Mouse (Mus musculus) lung, embryonic 16.5 days (tissue): ENCODE data around the gene Rnaseh2c. TPM values are rescaled to one million over a fixed set of nuclear protein-coding genes. Genes with fewer than 3 reads are reported as not detected.

Source experiments
- ATAC-seq: fragments of 200-750 bp; cut with Nextera tagmentation; 2 replicates; pipeline ENCODE4 v1.8.0; 2017; ENCODE audit warnings: low read depth, mild to moderate bottlenecking, moderate library complexity
- H3K27ac ChIP-seq: fragments of 300-500 bp; sonication (generic); 2 replicates; pipeline ENCODE4 v1.5.1; 2014; ENCODE audit warnings: mild to moderate bottlenecking, control low read depth, low read length
- H3K27me3 ChIP-seq: fragments of 300-500 bp; sonication (generic); 2 replicates; pipeline ENCODE4 v1.6.1; 2014; ENCODE audit warnings: low read depth, low read length, mixed read lengths; ENCODE audit not compliant: control insufficient read depth, insufficient read depth
- H3K36me3 ChIP-seq: fragments of 300-500 bp; sonication (generic); 2 replicates; pipeline ENCODE4 v1.6.1; 2014; ENCODE audit warnings: low read length; ENCODE audit not compliant: control insufficient read depth, insufficient read depth
- H3K4me1 ChIP-seq: fragments of 300-500 bp; sonication (generic); replicated peaks from 2 replicates; pipeline ENCODE4 v1.6.1; 2014; ENCODE audit warnings: low read length, mixed read lengths; ENCODE audit not compliant: control insufficient read depth, insufficient read depth
- H3K4me2 ChIP-seq: fragments of 300-500 bp; sonication (generic); 2 replicates; pipeline ENCODE4 v1.6.1; 2014; ENCODE audit warnings: low read depth, low read length, control low read depth
- H3K4me3 ChIP-seq: fragments of 300-500 bp; sonication (generic); 2 replicates; pipeline ENCODE4 v1.5.1; 2014; ENCODE audit warnings: mild to moderate bottlenecking, low read length, control low read depth
- H3K9ac ChIP-seq: fragments of 300-500 bp; sonication (generic); 2 replicates; pipeline ENCODE4 v1.6.1; 2014; ENCODE audit warnings: low read length, control low read depth
- H3K9me3 ChIP-seq: fragments of 300-500 bp; sonication (generic); 2 replicates; pipeline ENCODE4 v1.6.1; 2016; ENCODE audit warnings: low read length; ENCODE audit not compliant: control insufficient read depth
- WGBS: fragments of 180-500 bp; shearing (Covaris S2); extraction: QIAGEN DNeasy Blood & Tissue Kit; methylation state at CpG from one replicate; pipeline ENCODE4 v1.1.7; 2014; 5-methylcytosine and 5-hydroxymethylcytosine counted together
- polyA plus RNA-seq: library from polyadenylated mRNA; unstranded; fragments of >200 nt; fragmentation: Nextera tagmentation; extraction: Ambion mirVana; gene quantifications from 2 replicates; pipeline ENCODE4 v1.2.1, GENCODE M21; 2015

Gene Rnaseh2c
- 131 and 159 TPM in 2 replicates for polyA plus RNA-seq

DNA sequence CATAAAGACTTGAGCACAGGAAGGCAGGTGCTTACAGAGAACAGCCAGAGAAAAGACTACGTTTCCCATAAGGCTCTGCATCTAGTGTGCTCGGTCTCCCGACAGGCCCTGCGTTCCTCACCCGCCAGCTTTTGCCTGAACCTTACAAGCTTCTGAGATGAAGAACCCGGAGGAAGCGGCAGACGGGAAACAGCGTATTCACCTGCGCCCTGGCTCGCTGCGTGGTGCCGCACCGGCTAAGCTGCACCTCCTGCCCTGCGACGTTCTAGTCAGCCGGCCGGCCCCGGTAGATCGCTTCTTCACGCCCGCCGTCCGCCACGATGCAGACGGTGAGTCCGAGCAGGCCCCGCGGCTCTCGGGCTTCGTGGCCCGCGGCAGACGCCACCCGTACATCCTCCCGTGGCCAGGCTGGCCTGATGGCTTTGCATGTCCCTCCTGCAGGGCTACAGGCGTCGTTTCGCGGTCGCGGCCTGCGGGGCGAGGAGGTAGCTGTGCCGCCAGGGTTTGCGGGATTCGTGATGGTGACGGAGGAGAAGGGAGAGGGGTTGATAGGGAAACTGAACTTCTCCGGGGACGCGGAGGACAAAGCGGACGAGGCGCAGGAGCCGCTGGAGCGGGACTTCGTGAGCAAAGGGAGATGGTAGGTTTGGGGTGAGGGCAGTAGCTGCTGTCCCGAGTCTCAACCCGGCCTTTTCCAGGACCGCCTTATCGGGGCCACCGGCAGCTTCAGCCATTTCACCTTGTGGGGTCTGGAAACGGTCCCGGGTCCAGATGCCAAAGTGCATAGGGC, at the start of gene Rnaseh2c:
Rnaseh2c (plus strand) TSS at position 122 of the 790 bp plus-strand sequence.
- Histone ChIP-seq H3K36me3 (peaks cover 24% of the 10 kb centered on the region), H3K9ac (peak within 1 kb of the TSS; percentile 95), H3K4me2 (peak within 1 kb of the TSS; percentile 84), H3K9me3 (no peaks in the 10 kb centered on the region), H3K27me3 (no peaks in the 10 kb centered on the region), H3K27ac (peak within 1 kb of the TSS; percentile 85), H3K4me3 (peak within 1 kb of the TSS; percentile 82), H3K4me1 (peaks cover 11% of the 10 kb centered on the region)
- WGBS = under 1% methylated on average over 63 of the region's 64 CpGs
- peak; percentile 91 for ATAC-seq

DNA sequence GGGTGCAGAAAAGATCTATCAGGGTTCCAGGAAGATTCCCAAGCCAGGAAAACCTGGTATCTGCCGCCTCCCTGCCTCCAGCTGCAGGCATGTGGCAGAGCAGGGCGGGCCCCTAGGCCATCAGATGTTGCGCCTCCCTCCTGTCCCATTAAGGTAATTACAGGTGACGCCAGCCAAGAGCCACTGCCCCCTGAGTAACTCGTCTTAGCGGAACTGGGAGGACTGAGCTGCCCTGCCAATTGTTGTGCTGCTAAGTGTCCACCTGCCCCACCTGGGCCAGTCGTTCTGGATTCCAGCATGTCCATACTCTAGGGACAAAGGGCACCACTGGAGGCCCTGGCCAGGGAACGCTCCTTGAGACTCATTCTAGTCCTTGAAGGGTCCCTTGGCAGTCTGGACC, 47.9 kb upstream of the Rnaseh2c start:
- no peak overlapping the region for H3K9ac ChIP-seq
- WGBS = 49% methylated on average over 8 of the region's 8 CpGs
- H3K4me3 ChIP-seq = no peak overlapping the region
- H3K27me3 ChIP-seq = peaks cover 24% of the 10 kb centered on the region
- peaks cover 9% of the 10 kb centered on the region; the same call in 1 of the 2 replicates for H3K4me1 ChIP-seq
- no peaks in the 10 kb centered on the region for H3K9me3 ChIP-seq
- no peak overlapping the region for H3K27ac ChIP-seq
- peak; percentile 18; the same call in 1 of the 2 replicates for ATAC-seq
- H3K4me2 ChIP-seq = 0 out of 2 replicates have a peak overlapping the region, but pooled peaks have one; percentile 1
- H3K36me3 ChIP-seq = no peaks in the 10 kb centered on the region

- ATAC-seq = peak; percentile 71
- WGBS = 63% methylated on average over 14 of the region's 14 CpGs
- peaks cover 9% of the 10 kb centered on the region; the same call in 1 of the 2 replicates for H3K4me1 ChIP-seq
Measured at GRCm38 (mm10) chr19:5554212-5554611, 47.5 kb upstream of the Rnaseh2c start.

GRCm38 (mm10) chr19:5558169-5558568, 43.5 kb upstream of the Rnaseh2c start:
- no peaks in the 10 kb centered on the region for H3K9me3 ChIP-seq
- no peak overlapping the region for H3K4me3 ChIP-seq
- H3K4me1 ChIP-seq = peaks cover 19% of the 10 kb centered on the region; the same call in 1 of the 2 replicates
- no peak overlapping the region for H3K9ac ChIP-seq
- H3K27ac ChIP-seq = no peak overlapping the region
- no peak overlapping the region for H3K4me2 ChIP-seq
- peaks cover 54% of the 10 kb centered on the region for H3K27me3 ChIP-seq
- 46% methylated on average over 7 of the region's 7 CpGs for WGBS
- H3K36me3 ChIP-seq = no peaks in the 10 kb centered on the region
- no peak for ATAC-seq

More at GRCm38 (mm10) chr19:5554212-5554611, 47.5 kb upstream of the Rnaseh2c start:
- Histone ChIP-seq H3K9ac (no peak overlapping the region), H3K27ac (no peak overlapping the region), H3K4me3 (no peak overlapping the region), H3K36me3 (no peaks in the 10 kb centered on the region), H3K27me3 (peaks cover 28% of the 10 kb centered on the region), H3K4me2 (0 out of 2 replicates have a peak overlapping the region, but pooled peaks have one; percentile 1), H3K9me3 (no peaks in the 10 kb centered on the region)

DNA sequence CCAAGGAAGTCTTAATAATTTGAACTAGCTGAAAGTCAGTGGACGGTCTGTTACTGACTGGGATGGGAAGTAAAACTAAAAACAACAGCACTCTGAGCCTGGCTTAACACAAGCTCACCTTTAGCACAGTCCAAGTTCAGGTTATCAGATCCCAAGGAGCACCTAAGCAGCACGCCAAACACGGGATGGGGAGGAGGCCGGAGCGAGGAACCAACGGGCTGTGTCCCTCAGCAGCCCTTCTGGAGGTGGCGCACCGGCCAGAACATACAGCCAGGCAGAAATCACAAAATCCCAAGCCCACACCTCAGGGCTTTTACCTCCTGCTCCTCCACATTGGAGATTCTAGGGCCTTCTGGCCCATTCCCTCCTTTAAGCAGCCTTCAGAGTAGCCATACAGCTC, 42.9 kb upstream of the Rnaseh2c start:
- H3K9ac ChIP-seq = no peak overlapping the region
- peaks cover 54% of the 10 kb centered on the region for H3K27me3 ChIP-seq
- H3K4me1 ChIP-seq = peaks cover 19% of the 10 kb centered on the region; the same call in 1 of the 2 replicates
- H3K9me3 ChIP-seq = no peaks in the 10 kb centered on the region
- no peak for ATAC-seq
- 57% methylated on average over 8 of the region's 8 CpGs for WGBS
- no peak overlapping the region for H3K27ac ChIP-seq
- peak overlapping the region; percentile 51; the same call in 1 of the 2 replicates for H3K4me3 ChIP-seq
- peak overlapping the region; percentile 73; the same call in 1 of the 2 replicates for H3K4me2 ChIP-seq
- no peaks in the 10 kb centered on the region for H3K36me3 ChIP-seq

- 17% methylated on average over 8 of the region's 8 CpGs for WGBS
- peaks cover 15% of the 10 kb centered on the region; the same call in 1 of the 2 replicates for H3K4me1 ChIP-seq
- H3K9ac ChIP-seq = no peak overlapping the region
- ATAC-seq = no peak
- peak overlapping the region; percentile 73 for H3K4me2 ChIP-seq
- no peaks in the 10 kb centered on the region for H3K36me3 ChIP-seq
- peak overlapping the region; percentile 51 for H3K4me3 ChIP-seq
- H3K9me3 ChIP-seq = no peaks in the 10 kb centered on the region
- peaks cover 57% of the 10 kb centered on the region for H3K27me3 ChIP-seq
- no peak overlapping the region for H3K27ac ChIP-seq
Measured at GRCm38 (mm10) chr19:5559229-5559628, 42.4 kb upstream of the Rnaseh2c start.

DNA sequence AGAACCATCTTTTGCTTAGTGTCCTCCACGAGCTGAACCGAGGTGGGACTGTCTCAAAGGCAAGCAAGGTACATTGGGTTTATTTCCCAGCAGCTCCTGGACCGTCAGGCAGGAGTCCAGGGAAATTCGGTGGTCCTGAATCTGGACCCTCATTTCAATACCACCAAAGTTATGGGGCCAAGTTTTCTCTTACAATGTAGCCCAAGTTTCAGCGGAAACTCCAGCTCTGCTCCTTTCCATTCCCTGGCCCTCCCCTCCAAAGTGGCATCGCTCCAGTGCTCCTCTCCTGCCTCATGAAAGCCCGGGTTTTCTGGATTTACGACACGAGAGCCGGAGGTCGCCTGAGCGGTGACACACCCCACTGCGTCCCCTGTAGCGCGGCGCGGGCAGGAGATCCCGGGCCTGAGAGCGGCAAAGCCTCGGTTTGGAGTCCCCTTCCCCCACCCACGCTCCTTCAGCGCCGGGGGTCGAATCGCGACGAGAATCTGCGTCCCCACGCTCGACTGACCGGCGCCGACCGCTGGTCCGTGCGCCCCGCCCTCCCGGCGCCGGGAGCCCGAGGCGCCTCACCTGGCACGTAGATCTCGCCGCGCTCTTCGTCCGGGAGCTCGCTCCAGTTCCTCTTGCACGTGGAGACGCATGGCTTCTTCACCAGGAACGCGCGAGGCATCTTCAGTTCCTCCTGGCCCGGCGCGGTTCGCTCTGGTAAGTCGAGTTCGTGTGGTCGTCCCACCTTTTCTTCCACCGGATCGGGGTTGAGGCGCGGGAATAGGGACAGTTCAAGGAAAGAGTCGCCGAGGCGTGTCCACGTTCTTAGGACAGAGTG, 41.8 kb upstream of the Rnaseh2c start:
- Histone ChIP-seq H3K27ac (peak overlapping the region; percentile 47), H3K4me3 (peak overlapping the region; percentile 51), H3K27me3 (peaks cover 57% of the 10 kb centered on the region), H3K36me3 (no peaks in the 10 kb centered on the region), H3K9ac (peak overlapping the region; percentile 56), H3K9me3 (no peaks in the 10 kb centered on the region), H3K4me1 (peaks cover 12% of the 10 kb centered on the region; the same call in 1 of the 2 replicates), H3K4me2 (peak overlapping the region; percentile 73)
- no peak for ATAC-seq
- under 1% methylated on average over 69 of the region's 69 CpGs for WGBS

DNA sequence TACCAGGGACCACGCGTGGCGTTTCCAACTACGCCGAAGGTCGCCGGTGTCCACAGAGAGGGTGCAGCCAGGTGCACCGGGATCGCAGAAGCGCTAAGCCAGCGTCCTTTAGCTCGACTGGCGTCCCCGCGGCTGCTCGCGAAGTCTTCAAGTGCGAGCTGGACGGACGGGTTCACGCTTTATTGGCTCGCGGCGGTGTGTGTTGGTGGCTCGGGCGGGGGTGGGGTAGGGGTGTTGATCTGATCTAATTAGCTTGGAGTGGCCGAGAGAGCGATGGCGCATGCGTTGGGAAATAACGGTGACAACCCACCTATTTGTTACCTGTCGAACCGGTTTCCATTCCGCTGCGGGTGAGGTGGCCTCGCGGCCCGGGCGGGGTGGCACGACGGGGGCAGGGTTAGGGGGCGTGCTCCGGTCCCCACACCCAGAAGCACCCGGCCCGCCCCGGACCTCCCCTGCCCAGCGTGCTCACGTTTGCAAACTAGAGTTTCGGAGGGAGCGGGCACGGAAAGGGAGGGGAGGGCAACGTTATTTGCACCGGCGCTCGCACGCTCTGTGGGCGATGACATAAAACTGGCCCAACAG, 41.1 kb upstream of the Rnaseh2c start, which contains the start of gene Ovol1:
Ovol1 (minus strand) TSS at position 190 of the 585 bp plus-strand sequence.
- H3K9ac ChIP-seq = peak within 1 kb of the TSS; percentile 56
- no peaks in the 10 kb centered on the region for H3K36me3 ChIP-seq
- no peaks in the 10 kb centered on the region for H3K9me3 ChIP-seq
- peak within 1 kb of the TSS; percentile 78 for H3K27ac ChIP-seq
- peak; percentile 87 for ATAC-seq
- peak within 1 kb of the TSS; percentile 51 for H3K4me3 ChIP-seq
- WGBS = under 1% methylated on average over 53 of the region's 57 CpGs
- peaks cover 54% of the 10 kb centered on the region for H3K27me3 ChIP-seq
- peak within 1 kb of the TSS; percentile 73 for H3K4me2 ChIP-seq
- H3K4me1 ChIP-seq = peaks cover 12% of the 10 kb centered on the region; the same call in 1 of the 2 replicates
